Mouse (Mus musculus) frontal cortex, postnatal 14 days (tissue): Measurements from ENCODE around the gene Ntf3.

Source experiments
- DNase-seq, 2 experiments: peaks; one replicate each; pipeline ENCODE4 v3.0.0; 2022; ENCODE audit warnings: low spot score in 2 of 2

Gene Ntf3

GRCm38 (mm10) chr6:126106051-126106797, 60.5 kb downstream of the Ntf3 start:
- peak in 1 of 2 experiments; percentile 23 for DNase-seq

GRCm38 (mm10) chr6:126105083-126105740, 61.5 kb downstream of the Ntf3 start:
- no peak for DNase-seq

GRCm38 (mm10) chr6:126102571-126102970, 64.1 kb downstream of the Ntf3 start:
- no peak for DNase-seq

DNA sequence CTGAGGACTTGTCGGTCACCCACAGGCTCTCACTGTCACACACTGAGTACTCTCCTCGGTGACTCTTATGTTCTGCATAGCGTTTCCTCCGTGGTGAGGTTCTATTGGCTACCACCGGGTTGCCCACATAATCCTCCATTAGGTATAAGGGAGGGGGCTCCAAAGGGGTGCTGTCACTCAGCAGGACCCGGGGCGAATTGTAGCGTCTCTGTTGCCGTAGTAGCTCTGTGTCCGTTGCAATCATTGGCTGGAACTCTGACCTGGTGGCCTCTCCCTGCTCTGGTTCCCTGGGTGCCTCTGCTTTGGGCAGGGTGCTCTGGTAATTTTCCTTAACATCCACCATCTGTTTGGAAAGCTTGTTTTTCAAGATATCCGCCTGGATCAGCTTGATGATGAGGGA, 64.7 kb downstream of the Ntf3 start:
- DNase-seq: no peak

DNA sequence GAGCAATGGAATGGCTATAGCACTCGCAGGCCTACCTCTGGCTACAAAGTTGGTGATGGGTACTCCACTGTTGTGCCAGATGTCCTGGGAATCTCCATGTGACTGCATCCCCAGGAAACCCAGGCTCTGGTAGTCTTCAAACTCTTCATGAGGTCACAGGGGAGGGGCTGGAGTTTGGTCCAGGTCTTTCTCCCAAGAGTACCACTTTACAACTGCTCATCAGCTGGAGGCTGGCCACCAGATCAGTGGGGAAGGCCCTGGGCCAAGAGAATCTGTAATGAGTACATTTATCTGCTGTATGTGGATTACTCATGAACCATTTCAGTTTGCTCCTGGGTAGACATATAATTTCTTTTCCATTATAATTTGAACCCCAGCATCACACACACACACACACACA, 66.1 kb downstream of the Ntf3 start:
- DNase-seq: no peak

GRCm38 (mm10) chr6:126097471-126097870, 69.2 kb downstream of the Ntf3 start:
- no peak for DNase-seq

- peak; percentile 20 to 23 for DNase-seq
These were observed 70.6 kb downstream of the Ntf3 start for GRCm38 (mm10) chr6:126096085-126096484.

- DNase-seq: no peak
These were observed 71.7 kb downstream of the Ntf3 start for GRCm38 (mm10) chr6:126095041-126095440.

DNA sequence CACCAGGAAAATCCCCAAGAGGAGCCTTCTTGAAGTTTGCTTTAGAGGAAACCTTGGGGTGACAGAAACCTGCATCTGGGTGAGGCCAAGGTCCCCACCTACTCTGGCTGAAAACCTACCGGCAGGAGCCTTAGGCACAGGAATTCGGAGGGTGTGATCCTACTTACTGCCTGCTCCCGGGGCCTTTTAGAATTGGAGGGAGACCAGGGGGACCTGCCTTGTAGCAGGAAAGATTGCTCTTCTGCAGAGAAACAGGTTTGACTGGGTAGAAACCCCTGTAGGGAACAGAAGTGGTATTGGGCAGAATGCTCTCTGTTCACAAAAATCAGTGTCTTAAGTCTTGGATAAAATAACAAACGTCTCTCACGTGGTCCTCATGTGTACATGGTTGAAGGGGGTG, 74.7 kb downstream of the Ntf3 start:
- no peak for DNase-seq

DNA sequence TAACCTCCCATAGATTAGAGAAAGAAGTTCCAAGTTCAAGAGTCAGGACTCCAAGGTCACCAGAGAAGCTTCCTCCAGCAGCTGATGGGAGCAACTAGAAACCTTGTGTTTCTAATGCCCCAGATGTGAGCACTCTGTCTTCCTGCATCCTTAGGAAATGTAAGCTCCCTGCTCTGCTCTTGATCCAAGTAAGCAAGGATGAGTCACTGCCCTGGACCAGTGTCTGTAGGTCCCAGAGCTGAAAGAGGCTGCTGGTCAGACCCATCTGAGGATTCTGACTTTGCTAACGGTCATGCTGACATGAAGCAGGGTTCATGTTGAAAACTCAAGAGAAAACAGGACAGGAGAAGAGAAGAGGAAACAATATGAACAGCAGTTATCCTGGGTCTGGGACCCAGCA, 76.6 kb downstream of the Ntf3 start:
- DNase-seq: no peak

DNA sequence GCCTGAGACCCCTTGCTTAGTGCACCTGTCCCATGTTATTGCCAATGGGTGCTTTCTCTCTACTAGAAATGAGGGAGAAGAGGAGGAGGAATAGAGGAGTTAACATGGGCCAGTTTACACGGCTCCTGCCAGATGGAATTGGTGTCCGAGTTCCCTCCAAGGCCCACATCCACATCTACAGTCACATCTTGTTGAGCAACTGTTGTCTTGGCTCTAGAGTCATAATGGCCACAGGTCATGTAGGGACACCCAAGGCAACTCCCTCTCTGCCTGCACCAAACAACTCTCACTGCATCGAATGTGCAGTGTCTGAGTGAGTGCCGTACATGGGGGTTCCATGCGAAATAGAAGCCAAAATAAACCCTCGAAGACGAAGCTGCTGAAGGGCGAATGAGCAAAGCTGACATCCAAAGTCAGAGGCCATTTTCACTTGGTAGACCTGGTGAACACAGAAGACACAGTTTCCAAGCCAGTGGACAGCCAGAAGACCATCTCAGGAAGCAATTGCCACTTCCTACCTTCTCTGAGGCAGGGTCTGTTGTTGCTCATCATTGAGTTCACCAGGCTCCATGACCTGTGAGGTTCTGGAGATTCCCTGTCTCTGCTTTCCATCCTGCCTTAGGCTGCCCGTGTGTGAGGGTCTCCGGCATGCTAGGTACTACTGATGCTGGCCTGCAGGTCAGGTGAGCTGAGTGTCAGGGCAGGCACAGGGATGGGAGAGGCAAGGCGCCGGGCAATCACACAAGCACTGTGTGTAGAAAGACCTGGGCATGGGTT, 78.0 kb downstream of the Ntf3 start:
- DNase-seq: no peak

- no peak for DNase-seq
These were observed 80.3 kb downstream of the Ntf3 start for GRCm38 (mm10) chr6:126086321-126086950.

DNA sequence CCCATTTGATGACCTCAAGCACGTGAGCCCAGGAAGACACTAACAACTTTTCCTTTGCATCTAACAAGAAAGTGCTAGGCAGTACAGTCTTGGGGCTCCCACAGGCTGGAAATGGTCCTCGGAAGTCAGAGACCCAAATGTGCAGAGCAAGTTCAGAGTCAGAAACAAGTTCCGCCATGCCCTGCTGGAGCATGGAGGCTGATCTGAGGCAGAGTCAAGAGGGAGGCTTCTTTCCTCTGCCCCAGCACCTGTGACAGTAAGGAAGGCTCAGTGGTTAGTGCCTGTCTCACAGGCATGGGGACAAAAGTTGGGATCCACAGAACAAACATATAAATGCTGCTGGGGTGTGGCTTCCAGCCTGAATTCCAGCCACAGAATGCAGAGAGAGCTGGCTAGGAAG, 86.2 kb downstream of the Ntf3 start:
- no peak for DNase-seq

GRCm38 (mm10) chr6:126057706-126058105, 109.0 kb downstream of the Ntf3 start:
- DNase-seq: no peak

- DNase-seq: no peak
These were observed 113.6 kb downstream of the Ntf3 start for GRCm38 (mm10) chr6:126053136-126053535.
